Mouse (Mus musculus) forebrain, embryonic 10.5 days (tissue): ENCODE measurements around the gene Arl2. TPM values are rescaled to one million over a fixed set of nuclear protein-coding genes. Genes with fewer than 3 reads are reported as not detected.

Source experiments
- DNase-seq: peaks from one replicate; pipeline ENCODE4 v3.0.0-alpha.2; 2017; ENCODE audit warnings: low spot score; ENCODE audit errors: extremely low spot score
- H3K27ac ChIP-seq: fragments of 300-500 bp; sonication (generic); 2 replicates; pipeline ENCODE4 v1.5.1; 2016; ENCODE audit warnings: mild to moderate bottlenecking
- H3K27me3 ChIP-seq: fragments of 300-500 bp; sonication (generic); 2 replicates; pipeline ENCODE4 v1.6.1; 2016; ENCODE audit warnings: mild to moderate bottlenecking; ENCODE audit not compliant: poor library complexity, severe bottlenecking
- H3K36me3 ChIP-seq: fragments of 300-500 bp; sonication (generic); replicated peaks from 2 replicates; pipeline ENCODE4 v1.6.1; 2016; ENCODE audit warnings: mild to moderate bottlenecking, moderate library complexity
- H3K4me1 ChIP-seq: fragments of 300-500 bp; sonication (generic); 2 replicates; pipeline ENCODE4 v1.6.1; 2016
- H3K4me3 ChIP-seq: fragments of 300-500 bp; sonication (generic); 2 replicates; pipeline ENCODE4 v1.5.1; 2016; ENCODE audit warnings: mild to moderate bottlenecking, moderate library complexity
- H3K9me3 ChIP-seq: fragments of 300-500 bp; sonication (generic); 2 replicates; pipeline ENCODE4 v1.6.1; 2016; ENCODE audit warnings: mild to moderate bottlenecking, moderate library complexity
- WGBS: fragments of 180-500 bp; shearing (Covaris S2); methylation state at CpG from one replicate; pipeline ENCODE4 v1.1.7; 2016; 5-methylcytosine and 5-hydroxymethylcytosine counted together
- polyA plus RNA-seq: library from polyadenylated mRNA; unstranded; fragments of >200 nt; fragmentation: Nextera tagmentation; extraction: Ambion mirVana; gene quantifications from 2 replicates; pipeline ENCODE4 v1.2.1, GENCODE M21; 2016

Arl2 gene
- 112 and 113 TPM in 2 replicates for polyA plus RNA-seq

DNA sequence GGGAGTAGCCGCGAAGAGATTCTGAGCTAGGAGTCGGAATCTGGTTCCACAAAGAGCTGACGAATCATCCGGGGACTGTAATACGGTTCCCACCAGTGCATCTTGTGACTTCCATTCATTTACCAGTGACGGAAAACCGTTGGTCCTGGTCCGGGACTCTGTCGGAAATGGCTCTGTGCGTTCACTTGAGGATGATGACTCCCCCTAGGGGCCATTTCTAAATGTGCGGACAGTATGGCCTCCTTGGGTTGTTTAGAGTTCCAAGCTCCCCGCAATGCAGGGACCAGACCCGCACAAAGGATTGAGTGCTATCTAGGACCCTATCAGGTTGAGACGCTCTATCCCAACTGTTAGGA is at the start of gene Arl2:
TSS of gene Arl2 (minus strand) at position 155 of the 356 bp plus-strand sequence.
- H3K4me3 ChIP-seq = peak within 1 kb of the TSS; percentile 75
- peak; percentile 84 for DNase-seq
- no peaks in the 10 kb centered on the region for H3K9me3 ChIP-seq
- H3K27ac ChIP-seq = peak within 1 kb of the TSS; percentile 98
- no peaks in the 10 kb centered on the region for H3K27me3 ChIP-seq
- H3K36me3 ChIP-seq = peaks cover 23% of the 10 kb centered on the region
- under 1% methylated on average over 15 of the region's 15 CpGs for WGBS
- H3K4me1 ChIP-seq = peaks cover 23% of the 10 kb centered on the region

GRCm38 (mm10) chr19:6184131-6184530 is 42.8 kb upstream of the Arl2 start, which contains the start of gene Majin:
Gene Majin (plus strand): TSS chr19:6184388.
- Histone ChIP-seq H3K4me3 (no peak within 1 kb of the TSS), H3K4me1 (peaks cover 3% of the 10 kb centered on the region; the same call in 1 of the 2 replicates), H3K9me3 (peaks cover 5% of the 10 kb centered on the region; the same call in 1 of the 2 replicates), H3K27ac (no peak within 1 kb of the TSS), H3K36me3 (no peaks in the 10 kb centered on the region), H3K27me3 (no peaks in the 10 kb centered on the region)
- 87% methylated on average over 23 of the region's 23 CpGs for WGBS
- no peak for DNase-seq

DNA sequence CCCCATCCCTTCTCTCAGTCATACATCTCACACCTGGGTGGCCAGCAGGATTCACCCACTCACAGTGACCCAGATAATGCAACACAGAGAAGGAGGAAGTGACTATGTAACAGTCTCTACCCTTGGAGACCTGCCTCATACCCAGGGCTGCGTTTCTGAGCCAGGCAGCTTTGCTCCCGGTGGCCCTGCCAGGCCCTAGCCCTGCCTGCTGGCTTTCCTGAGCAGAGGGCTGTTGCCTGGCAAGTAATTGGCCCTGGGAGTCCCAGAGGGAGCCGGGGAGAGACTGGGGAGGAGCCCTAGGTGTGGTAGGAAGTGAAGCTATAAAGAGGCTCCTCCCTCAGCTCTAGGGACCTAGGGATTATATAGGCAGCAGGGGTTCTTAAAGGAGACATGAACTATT is 41.2 kb upstream of the Arl2 start:
- WGBS = 20% methylated on average over 3 of the region's 3 CpGs
- no peaks in the 10 kb centered on the region for H3K27me3 ChIP-seq
- DNase-seq = no peak

GRCm38 (mm10) chr19:6181629-6182028 is 40.3 kb upstream of the Arl2 start:
- H3K4me1 ChIP-seq = peaks cover 3% of the 10 kb centered on the region; the same call in 1 of the 2 replicates
- H3K27ac ChIP-seq = no peak overlapping the region
- no peak for DNase-seq
- no peak overlapping the region for H3K4me3 ChIP-seq
- H3K9me3 ChIP-seq = peaks cover 5% of the 10 kb centered on the region; the same call in 1 of the 2 replicates
- no peaks in the 10 kb centered on the region for H3K27me3 ChIP-seq
- no peaks in the 10 kb centered on the region for H3K36me3 ChIP-seq
- 25% methylated on average over 5 of the region's 5 CpGs for WGBS

More for the DNA sequence above, 41.2 kb upstream of the Arl2 start:
- H3K4me1 ChIP-seq = peaks cover 3% of the 10 kb centered on the region; the same call in 1 of the 2 replicates
- H3K36me3 ChIP-seq = no peaks in the 10 kb centered on the region
- H3K27ac ChIP-seq = no peak overlapping the region
- H3K9me3 ChIP-seq = peaks cover 5% of the 10 kb centered on the region; the same call in 1 of the 2 replicates
- no peak overlapping the region for H3K4me3 ChIP-seq

DNA sequence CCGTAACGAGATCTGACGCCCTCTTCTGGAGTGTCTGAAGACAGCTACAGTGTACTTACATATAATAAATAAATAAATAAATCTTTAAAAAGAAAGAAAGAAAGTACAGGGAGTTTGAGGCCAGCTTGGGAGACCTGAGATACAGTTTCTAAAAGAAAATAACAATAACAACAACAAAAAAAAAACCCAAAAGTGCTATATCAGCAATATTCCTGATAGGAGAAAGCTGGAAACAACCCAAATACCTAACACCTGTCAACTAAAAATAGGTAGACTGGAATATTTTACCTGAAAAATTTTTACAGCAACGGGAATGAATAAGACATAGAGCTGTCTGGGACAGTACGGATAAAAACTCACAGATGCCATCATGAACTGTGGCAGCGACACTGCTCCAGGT is 37.4 kb upstream of the Arl2 start:
- Histone ChIP-seq H3K9me3 (peaks cover 5% of the 10 kb centered on the region; the same call in 1 of the 2 replicates), H3K4me3 (no peak overlapping the region), H3K27ac (no peak overlapping the region), H3K36me3 (no peaks in the 10 kb centered on the region), H3K27me3 (no peaks in the 10 kb centered on the region), H3K4me1 (peaks cover 9% of the 10 kb centered on the region)
- 84% methylated on average over 6 of the region's 6 CpGs for WGBS
- no peak for DNase-seq

DNA sequence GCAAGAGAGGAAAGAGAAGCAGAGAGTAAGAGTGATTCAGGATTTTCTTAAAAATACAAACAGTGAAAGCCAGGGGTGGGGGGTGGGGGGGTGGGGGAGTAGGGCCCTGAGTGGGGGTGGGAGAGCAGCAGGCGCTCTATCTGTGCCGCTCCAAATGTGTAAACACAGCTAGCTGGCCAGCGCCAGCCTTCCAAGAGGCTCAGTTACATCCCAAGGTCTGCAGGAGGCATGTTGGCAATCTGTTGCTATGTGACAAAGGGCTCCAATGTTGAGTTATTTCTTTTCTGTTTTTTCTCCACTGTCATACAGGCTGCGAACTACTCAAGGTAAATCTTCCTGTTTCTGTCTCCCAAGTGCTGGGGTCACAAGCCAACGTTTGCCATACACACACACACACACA is 33.4 kb upstream of the Arl2 start:
- H3K9me3 ChIP-seq = peaks cover 5% of the 10 kb centered on the region; the same call in 1 of the 2 replicates
- no peak overlapping the region for H3K27ac ChIP-seq
- H3K27me3 ChIP-seq = no peaks in the 10 kb centered on the region
- WGBS = 50% methylated on average over 5 of the region's 5 CpGs
- H3K36me3 ChIP-seq = no peaks in the 10 kb centered on the region
- no peak overlapping the region for H3K4me3 ChIP-seq
- peaks cover 7% of the 10 kb centered on the region for H3K4me1 ChIP-seq
- DNase-seq = no peak

DNA sequence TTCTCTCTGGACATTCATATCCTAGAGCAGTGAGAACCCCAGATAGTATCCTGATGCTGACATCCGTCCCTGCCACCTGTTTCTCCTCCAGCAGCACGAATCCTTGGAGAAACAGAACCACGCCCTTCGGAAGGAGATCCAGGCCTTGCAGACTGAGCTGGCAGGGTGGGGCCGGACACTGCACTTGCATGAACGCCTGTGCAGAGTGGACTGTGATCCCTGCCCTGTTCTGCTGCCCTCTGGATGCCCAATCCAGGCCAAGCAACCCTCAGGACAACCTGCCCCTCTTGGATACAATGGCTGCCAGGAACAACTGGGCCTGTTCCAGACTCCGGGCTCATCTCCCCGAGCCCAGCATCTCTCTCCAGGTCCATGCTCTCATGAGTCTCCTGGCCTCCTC is 29.9 kb upstream of the Arl2 start:
- Histone ChIP-seq H3K36me3 (no peaks in the 10 kb centered on the region), H3K4me1 (peaks cover 7% of the 10 kb centered on the region), H3K4me3 (no peak overlapping the region), H3K27ac (no peak overlapping the region), H3K27me3 (no peaks in the 10 kb centered on the region), H3K9me3 (no peaks in the 10 kb centered on the region; the same call in 1 of the 2 replicates)
- 89% methylated on average over 8 of the region's 8 CpGs for WGBS
- no peak for DNase-seq

GRCm38 (mm10) chr19:6166750-6167149 is 25.4 kb upstream of the Arl2 start:
- Histone ChIP-seq H3K9me3 (no peaks in the 10 kb centered on the region; the same call in 1 of the 2 replicates), H3K27me3 (no peaks in the 10 kb centered on the region), H3K4me1 (no peaks in the 10 kb centered on the region), H3K4me3 (no peak overlapping the region), H3K27ac (no peak overlapping the region), H3K36me3 (no peaks in the 10 kb centered on the region)
- 78% methylated on average over 4 of the region's 4 CpGs for WGBS
- DNase-seq = no peak

GRCm38 (mm10) chr19:6163872-6164547 is 22.7 kb upstream of the Arl2 start:
- no peak for DNase-seq
- Histone ChIP-seq H3K27me3 (no peaks in the 10 kb centered on the region), H3K4me3 (no peak overlapping the region), H3K9me3 (no peaks in the 10 kb centered on the region; the same call in 1 of the 2 replicates), H3K27ac (no peak overlapping the region), H3K4me1 (no peaks in the 10 kb centered on the region), H3K36me3 (no peaks in the 10 kb centered on the region)
- 83% methylated on average over 10 of the region's 10 CpGs for WGBS

DNA sequence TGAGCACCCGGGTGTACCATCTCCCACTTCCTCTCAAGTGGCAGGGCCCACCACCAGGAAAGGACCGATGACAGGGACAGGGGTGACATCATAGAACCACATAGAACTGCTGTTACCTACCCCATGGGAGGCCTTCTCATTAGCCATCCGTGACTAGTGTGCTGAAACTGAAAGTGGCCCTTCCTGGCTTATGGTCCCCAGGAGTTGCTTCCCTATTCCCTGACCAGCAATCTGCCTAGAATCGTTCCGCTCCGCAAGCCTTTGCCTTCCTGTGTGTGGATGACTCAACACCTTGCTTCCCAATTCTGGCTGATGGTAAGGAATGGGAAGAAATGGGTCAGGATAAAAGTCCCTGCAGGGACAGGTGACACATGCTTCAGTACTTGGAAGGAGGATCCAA is 15.9 kb upstream of the Arl2 start:
- no peaks in the 10 kb centered on the region for H3K27me3 ChIP-seq
- DNase-seq = no peak
- H3K36me3 ChIP-seq = no peaks in the 10 kb centered on the region
- H3K27ac ChIP-seq = no peak overlapping the region
- no peak overlapping the region for H3K4me3 ChIP-seq
- H3K9me3 ChIP-seq = no peaks in the 10 kb centered on the region
- WGBS = 82% methylated on average over 6 of the region's 6 CpGs
- peaks cover 8% of the 10 kb centered on the region; the same call in 1 of the 2 replicates for H3K4me1 ChIP-seq

GRCm38 (mm10) chr19:6156372-6156771 is 15.0 kb upstream of the Arl2 start:
- H3K27ac ChIP-seq = no peak overlapping the region
- no peaks in the 10 kb centered on the region for H3K27me3 ChIP-seq
- peaks cover 8% of the 10 kb centered on the region; the same call in 1 of the 2 replicates for H3K4me1 ChIP-seq
- H3K36me3 ChIP-seq = no peaks in the 10 kb centered on the region
- no peaks in the 10 kb centered on the region for H3K9me3 ChIP-seq
- no peak for DNase-seq
- WGBS = 65% methylated on average over 8 of the region's 8 CpGs
- H3K4me3 ChIP-seq = no peak overlapping the region

- WGBS = 83% methylated on average over 9 of the region's 9 CpGs
- no peak for DNase-seq
- no peaks in the 10 kb centered on the region for H3K27me3 ChIP-seq
- H3K4me3 ChIP-seq = no peak overlapping the region
- no peaks in the 10 kb centered on the region for H3K9me3 ChIP-seq
- no peak overlapping the region for H3K27ac ChIP-seq
- H3K4me1 ChIP-seq = peaks cover 8% of the 10 kb centered on the region; the same call in 1 of the 2 replicates
- H3K36me3 ChIP-seq = no peaks in the 10 kb centered on the region
Measured at GRCm38 (mm10) chr19:6155174-6155573, 13.8 kb upstream of the Arl2 start.

DNA sequence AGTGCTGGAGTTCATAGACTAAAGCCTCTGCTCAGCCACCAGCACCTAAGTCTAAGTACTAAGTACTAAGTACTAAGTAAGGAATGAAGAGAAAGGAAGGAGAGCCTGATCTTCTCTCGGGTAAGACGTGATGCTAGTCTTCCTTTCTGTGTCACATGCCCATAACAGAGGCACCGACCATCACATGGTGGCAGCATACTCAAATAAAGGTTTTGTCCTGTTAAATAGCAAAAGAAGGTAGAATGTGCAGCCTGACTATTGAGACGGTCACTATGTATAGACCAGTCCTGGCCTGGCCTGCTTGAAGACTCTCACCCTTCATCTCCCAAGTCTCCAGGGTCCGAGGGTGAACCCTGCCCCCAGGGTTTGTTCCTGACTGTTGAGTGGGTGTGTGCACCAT is 3.5 kb upstream of the Arl2 start:
- Histone ChIP-seq H3K27me3 (no peaks in the 10 kb centered on the region), H3K4me3 (no peak overlapping the region), H3K36me3 (no peaks in the 10 kb centered on the region), H3K9me3 (no peaks in the 10 kb centered on the region), H3K4me1 (peaks cover 16% of the 10 kb centered on the region), H3K27ac (no peak overlapping the region)
- WGBS = 83% methylated on average over 5 of the region's 5 CpGs
- no peak for DNase-seq
